Mouse (Mus musculus): ENCODE data around the gene Hoxb2. TPM values are rescaled to one million over a fixed set of nuclear protein-coding genes. Genes with fewer than 3 reads are reported as not detected.

Gene Hoxb2
- polyA plus RNA-seq, 1 experiment: 0.20 TPM

- Histone ChIP-seq H3K4me3 (ENCODE audit: control insufficient read depth, low read depth, low read length) (no peak overlapping the region), H3K27ac (ENCODE audit: control insufficient read depth, insufficient read depth, low read depth, low read length) (no peak overlapping the region), H3K27me3 (ENCODE audit: control insufficient read depth, insufficient read depth, low read length) (peaks cover 5% of the 10 kb centered on the region), H3K4me1 (ENCODE audit: control insufficient read depth, insufficient read depth, low read length) (peaks cover 6% of the 10 kb centered on the region), H3K36me3 (ENCODE audit: control insufficient read depth, insufficient read depth, low read length) (no peaks in the 10 kb centered on the region)
- no peak for TF ChIP-seq CTCF (IDR thresholded peaks at IDR 0.05; ENCODE audit: control insufficient read depth, insufficient read depth, insufficient replicate concordance, low read depth, low read length)
- no peak for TF ChIP-seq POLR2A (IDR thresholded peaks at IDR 0.05; ENCODE audit: control insufficient read depth, low read depth, low read length)
These were observed 21.7 kb upstream of the Hoxb2 start for GRCm38 (mm10) chr11:96328605-96329004.

GRCm38 (mm10) chr11:96332105-96332504 is 18.2 kb upstream of the Hoxb2 start:
- H3K4me1 ChIP-seq (ENCODE audit: control insufficient read depth, insufficient read depth, low read length): peaks cover 5% of the 10 kb centered on the region
- H3K4me3 ChIP-seq (ENCODE audit: control insufficient read depth, low read depth, low read length): no peak overlapping the region
- TF ChIP-seq CTCF (IDR thresholded peaks at IDR 0.05; ENCODE audit: control insufficient read depth, insufficient read depth, insufficient replicate concordance, low read depth, low read length): no peak
- no peak for TF ChIP-seq POLR2A (IDR thresholded peaks at IDR 0.05; ENCODE audit: control insufficient read depth, low read depth, low read length)
- H3K27ac ChIP-seq (ENCODE audit: control insufficient read depth, insufficient read depth, low read depth, low read length): no peak overlapping the region
- H3K27me3 ChIP-seq (ENCODE audit: control insufficient read depth, insufficient read depth, low read length): peaks cover 3% of the 10 kb centered on the region; the same call in 1 of the 2 replicates
- no peaks in the 10 kb centered on the region for H3K36me3 ChIP-seq (ENCODE audit: control insufficient read depth, insufficient read depth, low read length)

GRCm38 (mm10) chr11:96332618-96333032 is 17.7 kb upstream of the Hoxb2 start:
- peak overlapping the region; percentile 15; the same call in 1 of the 2 replicates for H3K4me3 ChIP-seq (ENCODE audit: control insufficient read depth, low read depth, low read length)
- H3K27me3 ChIP-seq (ENCODE audit: control insufficient read depth, insufficient read depth, low read length): peaks cover 3% of the 10 kb centered on the region; the same call in 1 of the 2 replicates
- H3K27ac ChIP-seq (ENCODE audit: control insufficient read depth, insufficient read depth, low read depth, low read length): no peak overlapping the region
- H3K4me1 ChIP-seq (ENCODE audit: control insufficient read depth, insufficient read depth, low read length): peaks cover 5% of the 10 kb centered on the region
- TF ChIP-seq POLR2A (IDR thresholded peaks at IDR 0.05; ENCODE audit: control insufficient read depth, low read depth, low read length) (no peak), CTCF (IDR thresholded peaks at IDR 0.05; ENCODE audit: control insufficient read depth, insufficient read depth, insufficient replicate concordance, low read depth, low read length) (no peak)
- no peaks in the 10 kb centered on the region for H3K36me3 ChIP-seq (ENCODE audit: control insufficient read depth, insufficient read depth, low read length)

DNA sequence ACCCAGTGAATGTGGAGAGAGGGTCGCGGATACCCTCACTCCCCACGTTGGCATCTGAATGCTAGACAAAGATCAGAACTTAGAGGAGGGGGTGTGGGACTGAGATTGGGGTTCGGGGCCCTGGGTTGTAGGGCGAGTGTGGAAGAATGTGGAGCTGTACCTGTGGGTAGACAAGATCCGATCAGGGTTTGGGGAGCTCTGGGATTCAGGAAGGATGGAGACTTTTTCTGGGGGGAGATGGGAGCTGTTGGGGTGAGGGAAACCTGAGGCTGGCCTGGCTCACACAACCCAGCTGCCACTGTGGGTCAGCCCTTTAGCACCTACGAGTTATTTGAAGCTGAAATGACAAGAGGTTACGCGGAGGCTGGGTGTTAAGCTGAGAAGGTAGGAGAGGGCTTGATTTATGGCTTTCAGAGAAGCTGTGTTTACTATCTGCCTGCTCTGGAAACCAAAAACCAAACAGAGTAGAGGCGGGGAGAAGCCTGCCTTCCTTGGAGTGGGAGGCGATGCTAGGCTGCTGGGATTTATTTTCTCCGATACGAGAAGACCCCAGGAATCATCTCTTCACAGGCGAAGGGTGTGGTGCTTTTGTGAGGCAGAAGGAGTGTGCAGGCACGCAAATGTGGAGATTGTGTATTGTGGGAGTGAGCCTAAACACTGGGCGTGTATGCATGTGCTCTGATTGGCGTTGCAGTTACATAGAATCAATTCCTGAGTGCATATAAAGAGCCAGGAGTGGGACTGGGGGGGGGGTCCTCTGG is 16.9 kb upstream of the Hoxb2 start:
- Histone ChIP-seq H3K4me1 (ENCODE audit: control insufficient read depth, insufficient read depth, low read length) (peaks cover 5% of the 10 kb centered on the region), H3K27me3 (ENCODE audit: control insufficient read depth, insufficient read depth, low read length) (peaks cover 3% of the 10 kb centered on the region; the same call in 1 of the 2 replicates), H3K27ac (ENCODE audit: control insufficient read depth, insufficient read depth, low read depth, low read length) (no peak overlapping the region), H3K36me3 (ENCODE audit: control insufficient read depth, insufficient read depth, low read length) (no peaks in the 10 kb centered on the region), H3K4me3 (ENCODE audit: control insufficient read depth, low read depth, low read length) (peak overlapping the region; percentile 8)
- TF ChIP-seq POLR2A (IDR thresholded peaks at IDR 0.05; ENCODE audit: control insufficient read depth, low read depth, low read length): no peak
- no peak for TF ChIP-seq CTCF (IDR thresholded peaks at IDR 0.05; ENCODE audit: control insufficient read depth, insufficient read depth, insufficient replicate concordance, low read depth, low read length)

DNA sequence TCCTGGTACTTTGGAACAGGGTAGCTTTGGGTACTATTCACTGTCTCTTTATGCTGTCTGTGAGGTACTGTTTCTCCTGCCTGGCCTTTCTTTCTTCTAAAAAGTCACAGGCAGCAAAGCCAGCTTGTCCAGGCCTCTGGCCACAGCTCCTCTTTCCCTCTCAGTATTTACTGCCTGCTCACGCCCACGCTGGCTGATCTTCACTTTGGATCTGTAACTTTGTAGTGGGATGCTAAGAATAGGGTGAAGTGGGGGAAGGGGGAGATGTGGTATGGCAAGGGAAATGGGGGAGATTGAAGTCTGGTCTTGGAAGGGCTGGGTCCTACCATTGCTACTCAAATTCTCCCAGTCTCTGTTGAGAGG is 16.3 kb upstream of the Hoxb2 start:
- Histone ChIP-seq H3K4me1 (ENCODE audit: control insufficient read depth, insufficient read depth, low read length) (peaks cover 5% of the 10 kb centered on the region), H3K27me3 (ENCODE audit: control insufficient read depth, insufficient read depth, low read length) (peaks cover 3% of the 10 kb centered on the region; the same call in 1 of the 2 replicates), H3K4me3 (ENCODE audit: control insufficient read depth, low read depth, low read length) (no peak overlapping the region), H3K36me3 (ENCODE audit: control insufficient read depth, insufficient read depth, low read length) (no peaks in the 10 kb centered on the region), H3K27ac (ENCODE audit: control insufficient read depth, insufficient read depth, low read depth, low read length) (no peak overlapping the region)
- no peak for TF ChIP-seq POLR2A (IDR thresholded peaks at IDR 0.05; ENCODE audit: control insufficient read depth, low read depth, low read length)
- TF ChIP-seq CTCF (IDR thresholded peaks at IDR 0.05; ENCODE audit: control insufficient read depth, insufficient read depth, insufficient replicate concordance, low read depth, low read length): no peak

DNA sequence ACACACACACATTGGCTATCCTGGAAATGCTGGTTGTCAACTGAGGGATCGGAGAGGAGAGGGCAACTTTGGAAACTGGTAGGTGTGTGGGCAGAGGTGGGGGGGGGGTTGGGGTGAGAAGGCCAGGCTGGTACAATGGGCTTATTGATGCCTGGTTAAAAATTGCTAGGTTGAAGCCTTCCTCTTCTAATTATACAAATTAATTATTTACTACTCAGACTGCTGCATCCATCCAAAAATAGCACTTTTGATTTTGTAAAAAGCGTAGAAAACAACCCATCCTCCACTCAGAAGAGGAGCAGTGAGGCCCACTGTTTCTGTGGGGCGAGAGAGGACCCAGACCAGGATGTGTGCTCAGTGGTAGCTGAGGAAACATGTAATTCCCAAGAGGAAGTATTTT is 15.3 kb upstream of the Hoxb2 start:
- Histone ChIP-seq H3K36me3 (ENCODE audit: control insufficient read depth, insufficient read depth, low read length) (no peaks in the 10 kb centered on the region), H3K4me1 (ENCODE audit: control insufficient read depth, insufficient read depth, low read length) (peaks cover 5% of the 10 kb centered on the region), H3K27ac (ENCODE audit: control insufficient read depth, insufficient read depth, low read depth, low read length) (no peak overlapping the region), H3K27me3 (ENCODE audit: control insufficient read depth, insufficient read depth, low read length) (peaks cover 3% of the 10 kb centered on the region; the same call in 1 of the 2 replicates), H3K4me3 (ENCODE audit: control insufficient read depth, low read depth, low read length) (no peak overlapping the region)
- no peak for TF ChIP-seq POLR2A (IDR thresholded peaks at IDR 0.05; ENCODE audit: control insufficient read depth, low read depth, low read length)
- no peak for TF ChIP-seq CTCF (IDR thresholded peaks at IDR 0.05; ENCODE audit: control insufficient read depth, insufficient read depth, insufficient replicate concordance, low read depth, low read length)

GRCm38 (mm10) chr11:96336597-96336996 is 13.7 kb upstream of the Hoxb2 start:
- peaks cover 9% of the 10 kb centered on the region for H3K27me3 ChIP-seq (ENCODE audit: control insufficient read depth, insufficient read depth, low read length)
- H3K4me3 ChIP-seq (ENCODE audit: control insufficient read depth, low read depth, low read length): no peak overlapping the region
- no peak for TF ChIP-seq CTCF (IDR thresholded peaks at IDR 0.05; ENCODE audit: control insufficient read depth, insufficient read depth, insufficient replicate concordance, low read depth, low read length)
- TF ChIP-seq POLR2A (IDR thresholded peaks at IDR 0.05; ENCODE audit: control insufficient read depth, low read depth, low read length): no peak

More at GRCm38 (mm10) chr11:96336597-96336996, 13.7 kb upstream of the Hoxb2 start:
- H3K27ac ChIP-seq (ENCODE audit: control insufficient read depth, insufficient read depth, low read depth, low read length): no peak overlapping the region
- H3K4me1 ChIP-seq (ENCODE audit: control insufficient read depth, insufficient read depth, low read length): peaks cover 7% of the 10 kb centered on the region
- H3K36me3 ChIP-seq (ENCODE audit: control insufficient read depth, insufficient read depth, low read length): no peaks in the 10 kb centered on the region

All from testis, adult 2 months (tissue).